Mouse (Mus musculus): ENCODE results near the gene Gypa.

DNA sequence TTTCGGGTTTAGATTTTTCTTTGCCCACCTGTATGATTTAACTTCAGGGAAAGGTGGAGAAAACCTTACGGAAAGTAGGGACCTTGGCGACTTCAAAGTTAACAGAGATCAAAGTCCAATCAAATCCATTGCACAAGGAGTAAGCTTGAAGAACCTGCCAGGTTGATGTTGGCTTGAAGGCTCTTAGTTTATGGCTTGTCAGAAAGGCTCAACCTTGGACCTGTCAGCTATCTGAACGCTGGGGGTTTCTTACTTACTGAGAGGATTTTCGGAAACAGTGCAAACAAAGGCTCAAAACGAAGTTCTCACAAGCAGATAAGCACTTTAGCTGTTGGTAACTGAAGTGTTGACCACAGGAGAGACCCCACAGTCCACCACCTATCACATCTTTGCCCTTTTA is 11.4 kb upstream of the Gypa start:
- no peak for TF ChIP-seq CTCF (IDR thresholded peaks at IDR 0.05; ENCODE audit: low read depth, low read length)
- no peak for TF ChIP-seq GATA1 (IDR thresholded peaks at IDR 0.05; ENCODE audit: borderline replicate concordance, low read length)
- TF ChIP-seq TAL1 (conservative IDR thresholded peaks at IDR 0.05; ENCODE audit: low read depth, low read length) = no peak
- no peak for TF ChIP-seq GATA2 (IDR thresholded peaks at IDR 0.05; ENCODE audit: borderline replicate concordance, low read depth, low read length)
- TF ChIP-seq POLR2AphosphoS5 (IDR thresholded peaks at IDR 0.05; ENCODE audit: insufficient replicate concordance, low read depth, low read length) = no peak

Measured in G1E (cell line).